Mouse (Mus musculus) cerebellum, postnatal 14 days (tissue): ENCODE data around the gene Clic4.
"Not testable (repeated sequence)": the region's sequence is repeated elsewhere in the genome, so short reads cannot be mapped to it uniquely, and the experiment has no call there.

Experiments used
- DNase-seq, 2 experiments: peaks; one replicate each; pipeline ENCODE4 v3.0.0; 2021; ENCODE audit warnings: mixed read lengths in 2 of 2

The Clic4 gene

GRCm38 (mm10) chr4:135230661-135231060, 42.0 kb downstream of the Clic4 start:
- DNase-seq, result peak; percentile 22 to 38

GRCm38 (mm10) chr4:135229871-135230270, 42.7 kb downstream of the Clic4 start:
- DNase-seq, result no peak

- DNase-seq, result no peak
These were observed 44.5 kb downstream of the Clic4 start for GRCm38 (mm10) chr4:135228136-135228535.

- DNase-seq, result no peak
These were observed 46.5 kb downstream of the Clic4 start for GRCm38 (mm10) chr4:135226008-135226667.

- DNase-seq, result no peak
These were observed 48.8 kb downstream of the Clic4 start for GRCm38 (mm10) chr4:135223808-135224207.

- DNase-seq, result no peak
These were observed 50.8 kb downstream of the Clic4 start for GRCm38 (mm10) chr4:135221632-135222407.

- no peak for DNase-seq
These were observed 52.0 kb downstream of the Clic4 start for GRCm38 (mm10) chr4:135220641-135221040.

- peak; percentile 84 to 91 for DNase-seq
These were observed 53.0 kb downstream of the Clic4 start for GRCm38 (mm10) chr4:135219652-135220051.

- no peak for DNase-seq
These were observed 62.8 kb downstream of the Clic4 start for GRCm38 (mm10) chr4:135209846-135210245.

GRCm38 (mm10) chr4:135205711-135206600, 66.7 kb downstream of the Clic4 start:
- DNase-seq, result peak; percentile 84 to 87

GRCm38 (mm10) chr4:135205254-135205653, 67.4 kb downstream of the Clic4 start:
- no peak for DNase-seq

GRCm38 (mm10) chr4:135204666-135205065, 67.9 kb downstream of the Clic4 start:
- no peak for DNase-seq

- DNase-seq, result peak; percentile 32 to 44
These were observed 68.6 kb downstream of the Clic4 start for GRCm38 (mm10) chr4:135203806-135204560.

- DNase-seq, result no peak
These were observed 69.3 kb downstream of the Clic4 start for GRCm38 (mm10) chr4:135203279-135203678.

- DNase-seq, result peak in 1 of 2 experiments; percentile 24
These were observed 70.8 kb downstream of the Clic4 start for GRCm38 (mm10) chr4:135201771-135202170.

GRCm38 (mm10) chr4:135197857-135198256, 74.8 kb downstream of the Clic4 start:
- no peak for DNase-seq

GRCm38 (mm10) chr4:135192841-135193240, 79.8 kb downstream of the Clic4 start:
- DNase-seq, result no peak

- DNase-seq, result no peak
These were observed 81.0 kb downstream of the Clic4 start for GRCm38 (mm10) chr4:135191604-135192003.

- no peak for DNase-seq
These were observed 81.4 kb downstream of the Clic4 start for GRCm38 (mm10) chr4:135191185-135191584.

GRCm38 (mm10) chr4:135190364-135190763, 82.2 kb downstream of the Clic4 start:
- no peak for DNase-seq

GRCm38 (mm10) chr4:135189452-135190008, 83.1 kb downstream of the Clic4 start:
- no peak for DNase-seq

- DNase-seq, result not testable (repeated sequence)
These were observed 88.3 kb downstream of the Clic4 start for GRCm38 (mm10) chr4:135184277-135184676.
